Mouse (Mus musculus): Measurements from ENCODE around the gene Sema6d. TPM values are rescaled to one million over a fixed set of nuclear protein-coding genes. Genes with fewer than 3 reads are reported as not detected.
A peak's percentile ranks its signal among the peaks of the same experiment; 100 is the strongest.

Sema6d gene
- total RNA-seq, 2 experiments from 2014 or later: 83.4 to 91.4 TPM

- DNase-seq: no peak
- intact Hi-C loops (cut with DNase I): no loop called here
Observed at GRCm38 (mm10) chr2:124530441-124530840, 440.7 kb downstream of the Sema6d start.

- no peak for DNase-seq
- intact Hi-C loops (cut with DNase I): no loop called here
Observed at GRCm38 (mm10) chr2:124531062-124531461, 441.3 kb downstream of the Sema6d start.

- intact Hi-C loops (cut with DNase I): no loop called here
- peak; percentile 25 for DNase-seq
Observed at GRCm38 (mm10) chr2:124532906-124533305, 443.1 kb downstream of the Sema6d start.

DNA sequence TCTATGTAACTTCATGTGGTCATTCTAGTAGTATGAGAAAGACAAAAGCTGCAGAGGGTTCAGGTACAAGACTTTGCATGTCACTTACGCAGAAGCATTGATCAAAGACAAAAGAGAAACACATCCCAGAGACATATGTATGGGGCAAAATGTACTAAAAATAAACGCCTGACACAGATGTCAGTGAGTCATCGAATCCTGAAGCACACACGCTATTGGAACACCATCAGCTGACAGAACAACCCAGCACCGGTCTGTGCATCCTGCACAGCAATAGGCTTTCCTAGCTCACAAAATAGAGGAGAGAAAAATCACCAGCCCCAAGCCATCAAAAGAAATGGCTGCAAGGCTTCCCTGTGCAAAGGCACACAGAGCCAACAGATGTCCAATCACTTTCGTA, 443.8 kb downstream of the Sema6d start:
- intact Hi-C loops (cut with DNase I): no loop called here
- no peak for DNase-seq

- DNase-seq: no peak
- intact Hi-C loops (cut with DNase I): no loop called here
Observed at GRCm38 (mm10) chr2:124550315-124550714, 460.5 kb downstream of the Sema6d start.

GRCm38 (mm10) chr2:124554751-124555415, 465.1 kb downstream of the Sema6d start:
- no peak for DNase-seq
- intact Hi-C loops (cut with DNase I): no loop called here

GRCm38 (mm10) chr2:124556861-124557499, 467.2 kb downstream of the Sema6d start:
- intact Hi-C loops (cut with DNase I): no loop called here
- no peak for DNase-seq

GRCm38 (mm10) chr2:124558021-124558420, 468.3 kb downstream of the Sema6d start:
- intact Hi-C loops (cut with DNase I): no loop called here
- no peak for DNase-seq

DNA sequence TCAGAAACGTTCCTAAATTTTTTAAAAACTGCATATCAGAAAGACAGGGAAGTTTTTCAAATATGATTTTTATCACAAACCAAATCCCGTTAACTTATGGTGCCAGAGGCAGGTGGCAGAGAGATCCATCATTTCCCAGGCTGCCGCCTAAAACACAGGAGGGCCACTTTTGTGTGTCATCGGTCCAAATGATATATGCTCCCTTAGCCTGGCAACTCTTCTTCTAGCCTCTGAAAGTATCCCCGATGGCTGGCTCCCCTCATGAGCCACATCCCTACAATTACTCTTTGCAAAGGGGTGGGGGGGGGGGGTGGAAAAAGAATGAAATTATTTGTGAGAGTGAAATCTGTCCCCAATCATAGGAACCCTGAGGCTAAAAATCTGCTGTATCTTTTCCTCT, 471.9 kb downstream of the Sema6d start:
- DNase-seq: no peak
- intact Hi-C loops (cut with DNase I): no loop called here

- peak; percentile 43 for DNase-seq
Observed at GRCm38 (mm10) chr2:124562091-124562490, 472.3 kb downstream of the Sema6d start.

DNA sequence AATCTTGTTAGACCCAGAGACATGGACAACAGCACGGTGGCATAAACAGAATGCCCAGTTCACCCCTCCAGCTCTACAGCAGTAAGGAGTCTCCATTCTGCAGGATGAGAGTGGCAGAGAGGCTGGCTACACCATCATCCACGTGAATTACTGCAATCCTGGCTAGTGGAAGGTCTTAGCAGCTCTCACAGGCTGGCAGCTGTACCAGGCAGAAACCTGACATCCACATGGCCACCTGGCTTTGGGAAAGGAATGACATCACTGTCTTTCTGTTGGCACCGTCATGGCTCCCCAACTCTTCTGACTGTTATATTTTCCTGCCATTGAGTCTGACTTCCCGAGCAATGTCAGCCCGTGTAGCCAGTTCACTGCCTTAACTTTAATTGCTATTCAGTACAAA, 474.0 kb downstream of the Sema6d start:
- peak; percentile 5 for DNase-seq
- intact Hi-C loops (cut with DNase I): no loop called here

More at GRCm38 (mm10) chr2:124562091-124562490, 472.3 kb downstream of the Sema6d start:
- intact Hi-C loops (cut with DNase I): no loop called here

GRCm38 (mm10) chr2:124573734-124574133, 484.0 kb downstream of the Sema6d start:
- intact Hi-C loops (cut with DNase I): no loop called here
- no peak for DNase-seq

GRCm38 (mm10) chr2:124576053-124576452, 486.3 kb downstream of the Sema6d start:
- intact Hi-C loops (cut with DNase I): no loop called here
- no peak for DNase-seq

DNA sequence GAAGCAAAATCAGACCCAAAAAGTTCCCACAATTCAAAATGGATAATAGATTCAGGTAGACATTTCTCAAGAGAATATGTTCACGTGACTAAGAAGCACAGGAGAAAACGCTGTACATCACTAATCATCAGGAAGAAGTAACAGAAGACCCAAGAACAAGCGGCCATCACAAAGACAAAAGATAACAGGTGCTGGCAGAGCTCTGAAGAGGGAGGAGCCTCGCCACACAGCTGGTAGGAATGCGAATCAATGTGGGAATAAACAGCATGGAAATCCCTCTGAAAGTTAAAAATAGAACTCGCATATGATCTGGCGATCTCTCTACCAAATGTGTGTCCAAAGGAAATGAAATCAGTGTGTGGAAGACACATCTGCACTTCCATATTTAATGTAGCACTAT, 493.8 kb downstream of the Sema6d start:
- intact Hi-C loops (cut with DNase I): no loop called here
- DNase-seq: no peak

DNA sequence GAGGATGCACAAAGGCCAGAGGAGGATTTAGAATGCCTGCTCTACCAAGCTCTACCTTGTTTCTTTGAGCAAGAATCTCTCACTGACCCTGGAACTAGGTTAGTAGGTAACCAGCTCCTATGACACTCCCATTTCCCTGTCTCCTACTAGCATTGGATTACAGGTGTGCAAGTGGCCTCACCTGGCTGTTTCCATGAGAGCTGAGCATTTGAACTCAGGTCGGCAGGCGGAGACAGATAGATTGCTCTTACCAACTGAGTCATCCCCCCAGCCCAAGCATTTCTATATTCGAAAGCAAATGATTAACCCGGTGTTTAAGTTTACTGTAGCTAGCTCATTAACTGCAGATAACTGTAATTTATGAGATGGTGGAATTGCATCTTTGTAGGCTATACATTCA, 503.0 kb downstream of the Sema6d start:
- DNase-seq: no peak
- intact Hi-C loops (cut with DNase I): no loop called here

DNA sequence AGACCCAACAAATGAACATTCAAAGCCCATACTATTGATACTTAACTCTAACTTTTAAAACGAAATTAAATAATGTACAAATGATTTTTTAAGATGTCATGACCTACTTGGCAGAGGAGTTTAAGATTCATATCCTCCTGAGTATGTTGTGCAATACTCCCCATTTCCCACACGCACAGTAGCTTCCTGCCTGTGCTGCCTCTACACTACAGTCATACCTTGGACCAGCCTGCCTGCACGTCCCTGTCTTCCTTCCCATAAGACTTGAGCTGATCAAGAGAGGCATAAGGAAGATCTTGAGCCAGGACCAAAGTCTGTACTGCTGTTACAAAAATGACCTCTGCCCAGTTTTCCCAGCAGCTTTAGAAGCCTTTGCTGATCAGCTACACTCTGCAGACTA, 509.2 kb downstream of the Sema6d start:
- intact Hi-C loops (cut with DNase I): no loop called here
- DNase-seq: no peak

DNA sequence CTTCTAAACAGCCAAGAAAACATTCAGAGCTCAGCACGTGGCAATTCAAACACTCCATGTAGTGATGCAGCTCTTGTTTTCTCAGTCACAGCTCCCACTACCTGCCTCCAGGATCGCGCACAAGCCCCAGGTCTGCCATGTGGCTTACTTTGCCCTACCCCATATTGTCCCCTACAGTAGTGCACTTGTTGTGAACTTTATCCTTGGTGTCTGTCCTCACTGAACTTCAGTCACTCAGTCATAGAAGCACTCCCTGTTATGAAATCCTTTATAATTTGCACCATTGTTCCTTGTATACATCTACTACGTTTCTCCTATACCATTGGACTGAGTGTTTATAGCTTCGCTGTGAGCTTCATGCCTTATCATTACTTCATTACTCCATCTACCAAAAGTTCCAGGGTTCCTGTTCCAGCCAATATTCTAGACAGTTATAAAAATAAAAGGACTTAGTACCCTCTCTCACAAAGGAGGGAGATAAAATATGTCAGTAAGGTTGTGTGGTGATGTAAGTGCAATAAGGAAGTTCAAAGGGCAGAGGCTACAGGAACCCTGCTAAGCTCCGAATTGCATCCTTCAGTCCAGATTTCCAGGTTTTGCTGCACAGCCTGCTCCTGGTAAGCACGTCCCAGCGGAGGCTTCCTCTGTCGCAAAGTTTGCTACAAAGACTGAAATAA, 512.1 kb downstream of the Sema6d start:
- intact Hi-C loops (cut with DNase I): no loop called here
- no peak for DNase-seq

GRCm38 (mm10) chr2:124602379-124602913, 512.7 kb downstream of the Sema6d start:
- intact Hi-C loops (cut with DNase I): no loop called here
- no peak for DNase-seq

DNA sequence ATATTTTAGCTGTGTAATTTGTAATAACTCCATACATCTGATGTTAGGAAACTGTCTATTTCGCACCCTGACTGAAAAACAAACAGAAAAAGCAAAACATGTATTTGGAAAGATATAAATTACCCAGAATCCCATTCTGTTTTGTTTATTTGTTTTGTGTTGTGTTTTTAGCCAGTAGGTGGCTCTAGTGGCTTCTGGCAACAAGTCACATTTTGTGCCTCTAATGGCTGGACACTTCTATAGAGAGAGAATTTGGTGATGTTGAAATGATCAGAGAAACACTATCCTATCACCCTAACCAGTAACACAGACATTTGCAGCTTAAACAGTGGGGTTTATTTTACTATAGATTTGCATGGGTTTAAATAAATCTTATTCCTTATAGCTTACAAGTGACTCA, 515.6 kb downstream of the Sema6d start:
- intact Hi-C loops (cut with DNase I): no loop called here
- no peak for DNase-seq

- DNase-seq: no peak
- intact Hi-C loops (cut with DNase I): no loop called here
Observed at GRCm38 (mm10) chr2:124607986-124608385, 518.2 kb downstream of the Sema6d start.

GRCm38 (mm10) chr2:124608546-124608945, 518.8 kb downstream of the Sema6d start:
- intact Hi-C loops (cut with DNase I): no loop called here
- peak; percentile 30 for DNase-seq

DNA sequence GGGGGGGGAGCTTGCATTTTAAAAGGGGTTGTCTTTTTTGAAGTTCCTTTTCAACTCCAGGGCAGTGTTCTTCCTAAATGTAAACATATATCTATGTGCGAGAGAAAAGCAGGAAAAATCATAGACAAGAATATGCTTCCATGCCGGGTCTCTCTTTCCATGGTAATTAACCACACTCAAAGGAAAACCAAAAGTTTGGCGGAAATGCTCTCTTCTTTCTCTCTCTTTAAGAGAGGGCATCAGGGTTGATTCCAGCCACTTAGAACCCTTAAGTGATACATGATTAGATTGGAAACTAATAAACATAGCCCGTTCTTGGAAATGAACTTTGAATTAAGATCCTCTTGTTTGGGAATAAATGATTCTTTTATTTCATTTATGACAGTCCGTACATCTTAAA, 519.2 kb downstream of the Sema6d start:
- intact Hi-C loops (cut with DNase I): no loop called here
- DNase-seq: no peak

Data from left cerebral cortex, postnatal 4 days (tissue).